Mouse (Mus musculus) gastrocnemius, adult 18-20 months (tissue): Measurements from ENCODE around the gene AC134908.4. TPM values are rescaled to one million over a fixed set of nuclear protein-coding genes. Genes with fewer than 3 reads are reported as not detected.
A peak's percentile ranks its signal among the peaks of the same experiment; 100 is the strongest.

ENCODE experiments used
- DNase-seq: peaks from one replicate; pipeline ENCODE4 v3.0.0; 2021; ENCODE audit warnings: low spot score
- long read RNA-seq, 2 experiments: library from polyadenylated mRNA; stranded (forward); transcript quantifications; one replicate each; pipeline ENCODE4 v2.0.0; 2021
- total RNA-seq, 2 experiments: library from RNA; stranded (reverse); gene quantifications; 2 replicates each; pipeline ENCODE4 v1.2.3; 2021

AC134908.4 gene
- total RNA-seq = not detected
- long read RNA-seq, experiment 1, partial matches to known transcripts = 0 of 3 reads
- long read RNA-seq, experiment 1, other reads (novel, unspliced or antisense) = 3 of 3 reads
- long read RNA-seq, experiment 2, partial matches to known transcripts = 1 of 1 reads
- long read RNA-seq, experiment 2, other reads (novel, unspliced or antisense) = 0 of 1 reads

DNA sequence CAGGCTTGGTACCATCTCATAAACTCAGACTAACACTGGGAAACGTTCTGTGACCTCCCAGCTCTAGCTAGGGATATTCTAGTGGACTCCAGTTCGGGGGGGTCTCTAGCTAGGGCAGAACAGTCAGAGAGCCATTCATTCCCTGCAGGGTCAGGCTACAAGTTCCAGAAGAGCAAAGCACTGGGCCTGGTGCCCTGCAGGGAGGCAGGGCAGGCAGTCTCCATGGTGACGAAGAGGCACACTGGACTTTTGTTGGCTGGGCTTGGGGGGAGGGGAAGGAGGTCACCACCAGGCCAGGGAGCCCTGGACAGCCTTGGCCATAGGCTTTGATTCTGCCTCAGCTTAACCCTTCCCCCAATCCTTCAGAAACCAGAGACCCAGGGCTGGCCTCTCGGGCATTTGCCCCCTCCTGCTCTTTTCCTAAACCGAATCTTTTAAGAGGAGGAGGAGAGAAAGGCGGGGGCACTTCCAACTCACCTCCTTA is at the start of gene AC134908.4:
AC134908.4 (minus strand) TSS at position 51 of the 484 bp plus-strand sequence.
- no peak for DNase-seq

DNA sequence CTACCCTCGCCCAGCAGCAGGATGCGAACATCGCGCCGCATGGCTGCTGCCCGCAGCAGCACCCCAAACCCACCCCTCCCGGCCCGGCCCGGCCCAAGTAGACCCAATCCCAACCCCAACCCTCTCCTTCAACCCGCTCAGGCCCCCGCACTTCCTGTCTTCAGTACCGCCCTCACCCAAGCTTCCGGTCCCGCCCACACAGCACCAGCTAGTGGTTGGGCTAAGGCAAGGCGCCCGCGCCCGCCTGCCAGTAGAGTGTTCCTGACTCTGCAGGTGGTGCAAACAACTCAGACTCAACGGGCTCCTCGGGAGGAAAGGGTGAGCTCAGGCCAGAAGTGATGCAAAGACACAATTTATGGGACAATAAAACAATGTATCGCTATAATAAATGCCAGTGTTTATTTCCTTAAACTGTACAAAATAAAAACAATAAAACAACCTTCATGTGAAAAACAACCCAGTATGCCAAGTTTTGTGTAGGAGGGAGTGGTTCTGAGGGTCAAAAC is 49.0 kb upstream of the AC134908.4 start, which contains the start of gene Rhot2:
Rhot2 (minus strand) TSS at position 456 of the 506 bp plus-strand sequence.
- DNase-seq = peak; percentile 97

DNA sequence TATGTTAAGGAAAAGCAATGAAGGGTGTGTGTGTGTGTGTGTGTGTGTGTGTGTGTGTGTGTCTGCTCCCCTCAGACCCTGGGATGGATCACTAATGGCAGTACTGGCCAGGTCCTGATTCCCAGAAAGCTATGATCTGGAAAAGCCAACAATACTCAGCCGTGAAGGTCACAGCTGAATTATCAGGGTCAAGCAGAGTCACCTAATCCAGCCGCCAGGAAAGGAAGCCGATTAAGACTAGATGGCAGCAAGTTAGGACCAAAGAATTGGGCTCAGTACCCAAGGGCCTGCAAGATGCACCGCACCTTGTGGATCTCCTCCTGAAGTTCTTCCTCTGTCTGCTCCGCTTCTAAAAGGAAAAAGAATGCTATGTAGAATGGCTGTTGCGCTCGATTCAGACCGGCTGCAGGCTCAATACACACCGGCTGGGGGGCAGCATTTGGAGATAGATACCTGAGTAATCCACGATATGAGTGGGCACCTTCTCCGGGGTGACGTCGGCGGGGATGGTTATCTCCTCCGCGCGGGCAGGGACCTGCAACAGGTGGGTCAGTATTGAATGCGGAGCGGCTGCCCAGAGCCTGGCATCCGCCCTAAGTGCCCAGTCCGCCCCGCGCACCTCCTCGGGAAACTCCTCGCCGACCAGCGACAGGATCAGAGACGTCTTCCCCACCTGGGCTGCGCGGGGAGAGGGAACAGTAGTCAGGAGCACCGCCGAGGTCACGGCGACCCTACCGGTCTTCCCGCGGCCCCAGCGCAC is 48.4 kb upstream of the AC134908.4 start:
- DNase-seq = no peak

DNA sequence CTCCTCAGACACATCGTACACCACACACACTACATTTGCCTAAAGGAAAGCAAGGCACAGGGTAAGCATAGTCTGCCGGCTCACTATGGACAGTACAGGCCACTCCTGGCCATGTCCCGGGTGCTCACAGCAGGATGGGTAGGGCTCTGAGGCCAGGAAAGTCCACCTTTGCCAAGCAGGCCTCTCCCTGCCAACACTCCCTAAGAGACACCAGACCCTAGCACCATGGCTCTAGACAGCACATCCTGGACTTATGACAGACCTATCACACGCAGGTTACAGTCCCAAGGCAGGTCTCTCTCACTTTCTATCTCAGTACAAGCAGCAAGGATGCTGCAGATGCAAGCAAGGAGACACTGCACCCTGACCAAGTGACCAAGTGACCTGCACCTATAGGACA is 47.7 kb upstream of the AC134908.4 start:
- no peak for DNase-seq

DNA sequence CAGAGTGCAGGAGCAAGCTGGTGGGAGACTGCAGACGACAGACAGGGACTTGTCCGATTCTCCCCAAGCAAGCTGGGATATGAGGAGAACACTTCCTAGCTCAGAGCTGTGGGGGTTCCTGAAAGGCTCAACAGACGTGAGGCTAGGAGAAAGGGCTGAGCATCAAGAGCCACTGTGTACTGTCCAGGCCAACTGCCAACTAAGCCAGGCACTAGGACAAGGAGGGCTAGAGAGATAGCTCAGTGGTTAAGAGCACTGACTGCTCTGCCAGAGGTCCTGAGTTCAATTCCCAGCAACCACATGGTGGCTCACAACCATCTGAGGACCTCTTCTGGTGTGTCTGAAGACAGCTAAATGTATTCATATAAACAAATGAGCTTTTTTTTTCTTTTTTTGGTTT is 47.0 kb upstream of the AC134908.4 start:
- no peak for DNase-seq

DNA sequence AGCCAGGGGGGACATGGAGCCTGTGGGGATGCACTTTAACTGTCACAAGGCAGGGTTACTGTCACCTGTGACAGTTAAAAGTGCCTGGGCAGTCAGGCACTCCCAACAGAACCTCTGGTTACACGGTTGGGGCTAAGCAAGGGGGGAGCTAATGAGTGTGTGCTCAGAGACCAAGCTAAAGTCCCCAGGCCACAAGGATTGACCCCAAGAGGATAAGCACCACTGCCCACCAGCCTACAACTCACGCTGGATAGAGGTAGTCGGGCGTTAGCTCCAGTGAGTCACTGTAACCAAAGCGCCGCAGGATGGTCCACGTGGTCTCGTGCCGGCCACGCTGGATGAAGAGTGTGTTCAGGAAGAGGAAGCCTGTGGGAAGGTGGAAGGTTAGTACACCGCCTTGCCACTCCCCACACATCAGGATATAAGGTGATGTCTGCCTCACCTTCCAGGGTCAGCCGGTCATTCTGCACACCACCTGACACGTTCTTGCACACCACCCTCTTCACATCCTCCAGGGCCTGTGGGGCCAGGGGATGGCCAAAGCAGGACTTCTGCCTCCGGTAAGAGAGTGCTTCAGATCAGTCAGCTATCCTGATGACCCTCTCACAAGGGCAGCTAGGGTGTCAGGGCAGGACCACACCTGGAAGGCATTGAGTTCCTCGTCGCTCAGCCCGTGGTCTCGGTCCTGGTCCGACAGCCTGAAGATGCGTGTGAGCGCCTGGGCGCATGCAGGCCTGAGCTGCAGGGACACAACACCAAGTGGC is 45.8 kb upstream of the AC134908.4 start, which contains the start of gene Gm20683:
Gm20683 (minus strand) TSS at position 647 of the 764 bp plus-strand sequence.
- DNase-seq = no peak

DNA sequence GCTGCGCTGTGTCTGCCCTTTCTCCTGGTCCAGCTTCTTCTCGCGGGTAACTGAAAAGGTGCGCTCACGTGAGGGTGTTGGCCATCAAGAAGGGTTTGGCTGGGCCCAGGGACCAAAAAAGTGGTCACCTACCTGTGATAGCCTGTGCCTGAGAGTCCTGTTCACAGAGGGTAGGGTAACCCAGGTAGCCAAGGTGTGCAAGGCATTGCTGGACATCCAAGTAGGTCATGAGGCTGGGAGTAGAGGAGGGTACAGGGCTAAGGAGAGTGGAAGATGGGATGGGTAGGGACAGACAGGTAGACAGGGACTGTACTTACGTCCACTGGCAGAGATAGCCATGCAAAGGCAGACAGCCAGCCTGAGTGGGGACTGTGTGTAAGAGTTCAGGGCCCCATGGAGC is 45.1 kb upstream of the AC134908.4 start:
- no peak for DNase-seq

DNA sequence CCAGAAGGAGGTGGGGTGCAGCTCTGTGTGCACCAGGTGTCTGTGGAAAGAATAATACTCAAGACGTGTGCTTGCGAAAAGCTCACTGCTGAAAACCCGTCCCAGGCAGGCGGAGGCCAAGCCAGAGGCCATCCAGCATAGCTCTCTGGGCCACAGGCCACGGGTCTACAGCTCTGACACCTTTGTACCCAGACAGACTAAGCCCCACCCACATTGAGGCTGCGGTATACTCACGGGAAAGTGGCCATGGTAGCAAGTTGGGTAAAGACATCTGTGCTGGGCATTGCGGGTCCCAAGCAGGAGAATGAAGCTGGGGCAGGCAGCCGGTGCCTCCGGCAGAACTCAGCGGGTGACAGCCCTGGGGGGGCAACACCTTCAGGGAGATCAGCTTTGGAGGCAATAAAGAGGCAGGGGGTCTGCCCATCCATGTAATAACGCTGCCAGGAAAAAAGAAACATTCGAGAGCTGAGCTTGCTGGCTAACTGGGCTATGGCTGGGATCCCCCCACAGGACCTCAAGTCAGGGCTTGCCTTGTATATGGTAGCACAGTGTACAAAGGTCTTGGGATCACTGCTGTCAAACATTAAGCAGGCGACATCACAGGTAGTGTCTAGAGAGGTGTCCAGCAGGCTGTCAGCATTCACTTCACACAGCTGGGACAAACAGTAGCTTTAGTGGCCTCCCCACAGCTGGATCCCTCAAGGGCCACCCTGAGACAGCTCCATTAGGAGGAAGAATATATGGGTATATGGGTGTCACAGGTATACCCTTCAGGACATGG is 44.2 kb upstream of the AC134908.4 start:
- no peak for DNase-seq

DNA sequence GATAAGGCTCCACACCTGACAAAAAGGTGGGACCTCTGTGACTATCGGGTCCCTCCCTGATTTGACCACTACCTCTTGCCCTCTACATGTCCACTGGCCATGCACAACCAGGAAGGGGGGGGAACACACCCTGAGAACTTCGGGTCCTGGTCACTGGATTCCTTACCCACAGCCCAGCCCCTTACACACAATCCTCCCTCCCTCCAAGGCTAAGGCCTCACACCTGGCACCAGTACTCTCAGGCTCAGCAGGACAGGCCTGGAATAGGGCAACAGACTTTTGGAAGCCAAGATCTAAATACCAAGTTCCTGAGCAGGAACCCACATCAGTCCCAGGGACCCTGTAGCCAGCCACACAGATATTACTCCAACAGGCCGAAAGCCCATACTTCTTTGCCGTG is 43.4 kb upstream of the AC134908.4 start:
- no peak for DNase-seq

DNA sequence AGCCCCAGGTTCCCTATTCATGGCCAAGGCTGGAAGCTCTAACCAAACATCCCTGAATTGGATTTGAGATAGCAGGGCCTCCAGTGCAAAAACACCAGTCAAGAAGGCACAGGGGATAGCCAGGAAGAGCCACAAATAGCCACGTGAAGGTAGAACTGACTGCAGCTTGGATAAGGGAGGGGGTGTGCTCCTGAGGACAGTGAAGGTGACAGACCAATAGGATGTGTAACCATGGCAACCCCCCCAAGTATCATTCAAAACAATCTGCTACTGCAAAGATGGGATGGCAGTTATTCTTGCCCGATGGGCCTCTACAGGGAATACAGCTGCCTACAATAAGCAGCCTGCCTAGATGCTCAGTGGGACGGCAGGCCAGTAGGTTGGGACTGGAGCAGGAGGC is 42.1 kb upstream of the AC134908.4 start:
- DNase-seq = no peak

DNA sequence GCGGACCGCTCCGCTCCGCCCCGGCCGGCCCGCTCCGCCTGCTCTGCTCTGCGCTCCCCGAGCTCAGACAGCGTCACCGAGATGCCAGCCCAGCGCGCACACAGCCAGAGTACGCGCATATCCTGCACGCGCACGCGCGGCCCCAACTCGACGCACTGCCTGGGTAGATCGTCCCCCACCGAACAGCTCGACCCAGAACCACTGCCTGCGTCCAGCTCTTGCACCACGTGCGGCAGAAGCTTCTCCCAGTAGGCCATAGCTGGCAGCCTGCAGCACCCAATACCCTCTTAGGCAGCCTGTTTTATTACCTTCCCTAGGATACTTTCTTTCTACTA is 41.6 kb upstream of the AC134908.4 start, which contains the start of gene Rhbdl1:
Rhbdl1 (minus strand) TSS at position 220 of the 335 bp plus-strand sequence.
- DNase-seq = peak; percentile 85

DNA sequence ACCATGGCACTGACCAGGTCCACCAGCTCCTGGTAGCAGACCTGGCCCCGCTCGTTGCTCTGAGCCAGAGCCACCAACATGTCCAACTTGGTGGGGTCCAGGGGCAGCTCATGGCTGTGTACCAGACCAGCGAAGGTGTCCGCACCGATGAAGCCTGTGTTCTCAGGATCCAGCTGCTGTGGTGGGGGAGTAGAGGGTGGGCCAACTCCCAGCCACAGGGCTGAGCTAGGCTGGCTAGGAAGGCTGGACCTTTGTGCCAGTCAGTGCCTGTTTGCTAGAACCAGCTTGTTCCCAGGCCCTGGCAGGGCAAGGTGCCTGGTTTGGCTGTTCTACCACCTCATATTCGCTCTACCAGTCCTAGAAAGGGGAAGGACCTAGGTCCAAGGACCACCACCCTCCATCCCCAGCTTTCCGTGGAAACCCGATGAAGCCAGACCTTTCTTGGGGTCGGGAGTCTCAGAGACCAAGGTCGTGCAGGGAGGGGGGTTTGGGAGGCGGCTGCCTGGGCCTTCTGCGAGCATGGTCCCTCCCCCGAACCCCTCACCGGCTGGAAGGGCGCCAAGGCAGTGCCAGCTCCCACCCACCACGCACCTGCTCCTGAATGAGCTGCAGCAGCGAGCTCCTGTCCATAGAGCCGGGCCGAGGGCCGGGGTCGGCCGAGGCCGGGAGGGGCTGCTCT is 41.1 kb upstream of the AC134908.4 start:
- DNase-seq = peak; percentile 42

DNA sequence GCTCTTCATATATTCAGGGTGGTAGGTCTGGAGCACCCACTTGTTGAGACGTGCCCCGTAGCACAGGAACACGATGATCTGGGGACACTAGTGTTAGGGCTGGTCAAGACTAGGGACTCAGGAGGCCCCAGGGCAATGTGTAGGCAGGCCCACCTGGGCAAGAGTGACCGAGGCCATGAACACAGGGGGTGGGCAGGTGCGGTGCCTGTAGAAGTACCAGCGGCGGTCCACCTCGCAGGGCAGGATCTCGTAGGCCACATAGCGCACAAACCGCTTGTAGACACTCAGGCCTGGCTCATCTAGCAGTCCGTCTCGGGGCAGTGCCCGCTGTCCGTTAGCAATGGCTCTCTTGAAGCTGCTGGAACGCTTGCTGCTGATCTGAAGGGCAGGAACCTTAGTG is 40.4 kb upstream of the AC134908.4 start:
- no peak for DNase-seq

DNA sequence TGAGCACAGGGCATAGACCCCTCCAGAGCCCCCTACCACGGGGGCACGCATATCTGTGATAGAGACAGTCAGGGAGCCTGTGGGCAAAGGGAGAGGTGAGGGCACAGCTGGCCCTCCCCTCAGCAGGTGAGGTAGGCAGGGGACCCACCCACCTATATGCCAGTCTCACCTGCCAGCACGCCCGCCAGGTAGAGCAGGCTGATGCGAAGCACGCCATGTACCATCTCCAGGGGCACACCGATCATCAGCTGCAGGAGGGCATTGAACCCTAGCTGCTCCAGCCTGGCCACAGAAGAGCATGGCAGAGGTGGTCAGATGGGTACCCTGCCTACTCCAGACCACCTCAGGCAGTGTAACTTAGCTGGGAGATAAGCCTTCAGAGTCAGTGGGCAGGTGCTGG is 39.8 kb upstream of the AC134908.4 start:
- DNase-seq = no peak

DNA sequence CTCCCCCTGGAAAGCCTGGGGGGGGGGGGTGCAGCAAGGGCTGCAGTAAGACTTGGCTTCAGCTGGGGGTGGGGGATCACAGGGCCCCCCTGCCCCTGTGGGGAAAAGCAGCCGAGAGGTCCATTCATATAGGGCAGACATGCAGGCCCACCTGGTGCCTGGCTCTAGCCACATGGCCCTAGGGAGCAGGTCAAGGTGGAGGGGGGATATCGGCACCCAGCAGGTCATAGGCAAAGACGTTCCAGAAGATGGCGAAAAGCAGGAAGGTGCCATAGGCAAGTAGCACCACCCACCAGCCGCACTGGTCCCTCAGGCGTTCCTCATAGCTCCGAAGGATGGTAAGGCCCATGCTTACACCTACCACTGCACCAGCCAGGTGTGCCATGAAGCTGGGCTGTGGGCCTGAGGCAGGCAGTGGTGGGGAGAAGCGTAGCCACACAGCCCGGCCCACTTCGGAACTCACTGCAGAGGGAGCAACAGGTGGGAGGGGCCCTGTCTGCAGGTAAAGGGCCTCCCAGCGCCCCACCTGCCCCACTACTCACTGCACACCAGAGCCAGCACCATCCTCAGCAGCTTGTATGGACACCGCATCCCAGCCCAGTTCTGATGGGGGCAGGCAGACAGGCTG is 39.2 kb upstream of the AC134908.4 start:
- DNase-seq = no peak

DNA sequence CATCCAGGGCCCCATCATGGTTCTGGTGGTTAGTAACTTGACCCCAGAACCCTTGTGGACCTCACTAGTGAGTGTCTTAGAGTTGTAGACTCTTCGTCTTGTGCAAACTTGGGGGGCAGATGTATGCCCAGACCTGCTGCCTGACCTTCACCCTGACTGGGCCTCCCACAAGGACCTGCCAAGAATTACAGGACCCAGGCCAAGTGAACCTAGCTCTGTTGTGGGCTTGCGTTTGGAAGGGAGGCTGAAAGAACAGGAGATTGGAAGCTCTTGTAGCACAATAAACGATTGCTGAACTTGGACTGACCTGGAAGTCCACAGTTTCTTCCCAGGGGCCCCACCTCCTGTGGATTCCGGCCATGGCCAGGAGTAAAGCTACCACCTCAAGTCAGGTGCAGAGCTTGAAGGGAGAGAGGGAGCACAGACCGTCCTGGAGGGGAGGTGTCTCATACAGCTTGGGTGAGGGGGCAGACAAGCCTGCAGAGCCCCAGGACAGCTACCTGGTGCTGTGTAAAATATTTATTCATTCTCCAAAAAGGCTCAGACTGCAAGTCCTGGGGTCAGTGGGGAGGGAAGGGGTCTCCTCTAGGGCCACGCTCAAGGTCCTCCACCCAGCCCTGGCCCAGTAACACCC is 38.6 kb upstream of the AC134908.4 start:
- no peak for DNase-seq

DNA sequence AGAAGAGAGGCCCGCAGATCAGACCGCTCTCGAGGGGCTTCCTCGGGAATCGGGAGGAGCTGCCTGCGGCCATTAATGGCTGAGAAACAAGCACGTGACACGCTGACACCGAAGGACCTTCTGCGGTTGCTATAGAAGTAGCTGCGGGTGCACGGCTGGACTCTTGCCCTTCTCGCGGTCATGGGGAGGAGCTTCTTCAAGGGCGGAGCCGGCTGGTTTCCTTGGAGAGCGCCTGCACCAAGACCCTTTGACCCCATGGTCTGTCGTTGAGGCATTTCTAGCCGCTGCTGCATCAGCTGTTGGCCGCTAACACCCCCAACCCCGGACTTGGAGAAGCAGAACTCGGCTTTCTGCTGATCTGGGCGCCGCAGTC is 37.8 kb upstream of the AC134908.4 start, which contains the start of gene Stub1:
Stub1 (minus strand) TSS at position 114 of the 373 bp plus-strand sequence.
- peak; percentile 96 for DNase-seq

DNA sequence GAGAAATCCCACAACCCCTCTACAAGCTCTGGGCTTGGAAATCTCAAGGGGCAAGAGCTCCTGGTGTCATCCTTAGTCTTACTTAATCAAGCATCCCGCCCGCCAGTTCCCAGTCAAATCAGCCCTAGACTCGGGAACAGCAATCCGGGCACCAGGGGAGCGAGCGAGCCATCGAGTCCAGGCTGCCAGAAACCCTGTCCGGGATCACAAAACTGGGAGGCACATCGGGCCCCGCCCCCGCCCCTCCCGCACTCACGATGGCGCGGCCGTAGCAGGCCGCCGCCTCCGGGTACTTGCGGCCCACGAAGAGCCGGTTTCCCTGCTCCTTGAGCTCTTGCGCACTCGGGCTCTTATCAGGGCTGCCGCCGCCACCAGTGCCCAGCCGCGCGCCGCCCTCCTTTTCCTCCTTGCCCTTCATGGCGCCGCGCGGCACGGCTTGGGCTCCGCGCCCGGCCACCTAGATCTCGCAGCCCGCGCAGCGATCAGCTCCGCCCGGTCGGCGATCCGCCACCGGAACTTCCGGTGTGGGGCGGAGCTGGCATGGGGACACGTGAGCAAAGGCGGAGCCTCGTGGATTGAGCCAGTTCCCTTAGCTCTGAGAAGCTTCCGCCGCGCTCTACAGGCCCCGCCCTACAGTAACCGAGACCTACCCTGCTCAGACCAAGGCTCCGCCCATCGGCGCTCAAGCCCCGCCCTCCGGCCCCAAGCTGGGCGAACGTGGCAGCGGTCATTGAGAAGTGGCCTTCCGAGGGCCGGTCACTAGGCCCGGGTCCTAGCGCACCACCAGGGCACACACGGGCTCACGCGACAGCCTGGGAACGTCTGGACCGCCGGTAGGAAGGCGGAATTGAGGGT is 37.2 kb upstream of the AC134908.4 start:
- DNase-seq = peak; percentile 100
